Mouse (Mus musculus): ENCODE measurements at regions not wholly inside any gene's neighbourhood (a gene's known extent, or its start where the extent isn't known, plus 50 kb on each side); places are given as distances from the start of the nearest gene placed in this dataset.

- Histone ChIP-seq H3K27me3 (ENCODE audit: low read depth, poor library complexity, severe bottlenecking) (no peaks in the 10 kb centered on the region), H3K36me3 (no peaks in the 10 kb centered on the region), H3K27ac (replicated peaks) (0 out of 2 replicates have a peak overlapping the region, but pooled peaks have one; percentile 1), H3K4me3 (no peak overlapping the region), H3K4me1 (peaks cover 27% of the 10 kb centered on the region), H3K9me3 (replicated peaks) (no peaks in the 10 kb centered on the region)
- WGBS, result 57% methylated on average over 13 of the region's 13 CpGs
- DNase-seq (ENCODE audit: low spot score), result no peak
Measured at GRCm38 (mm10) chr4:83990126-83990989, 465.0 kb downstream of the Ccdc171 start.

- Histone ChIP-seq H3K4me3 (no peak overlapping the region), H3K9me3 (replicated peaks) (no peaks in the 10 kb centered on the region)
Measured at GRCm38 (mm10) chr4:83991195-83991594, 465.9 kb downstream of the Ccdc171 start.

DNA sequence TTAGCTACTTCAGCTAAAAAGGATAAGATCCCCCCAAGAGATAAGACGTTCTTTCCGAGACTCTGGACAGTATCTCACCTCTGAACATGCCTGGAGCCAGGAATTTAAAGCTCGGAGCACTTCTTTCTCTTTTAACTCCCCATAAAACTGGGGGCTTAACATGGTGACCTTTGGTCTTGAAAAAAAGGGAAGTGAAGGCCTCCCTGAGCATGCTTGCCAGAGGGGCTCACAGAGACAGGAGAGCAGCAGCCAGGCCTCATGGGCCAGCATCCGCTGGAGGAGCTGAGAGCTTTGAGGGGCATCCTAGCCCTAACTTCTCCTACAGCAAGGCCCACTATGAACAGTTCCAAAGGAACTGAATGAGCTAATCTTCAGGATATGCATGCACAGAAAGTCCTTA, 471.7 kb downstream of the Ccdc171 start:
- Histone ChIP-seq H3K4me3 (no peak overlapping the region), H3K27ac (replicated peaks) (no peak overlapping the region), H3K36me3 (no peaks in the 10 kb centered on the region), H3K27me3 (ENCODE audit: low read depth, poor library complexity, severe bottlenecking) (no peaks in the 10 kb centered on the region), H3K9me3 (replicated peaks) (no peaks in the 10 kb centered on the region), H3K4me1 (no peaks in the 10 kb centered on the region; the same call in 1 of the 2 replicates)
- no peak for DNase-seq (ENCODE audit: low spot score)
- WGBS, result 80% methylated on average over 4 of the region's 4 CpGs

More at GRCm38 (mm10) chr4:83991195-83991594, 465.9 kb downstream of the Ccdc171 start:
- peaks cover 27% of the 10 kb centered on the region for H3K4me1 ChIP-seq
- WGBS, result 27% methylated on average over 4 of the region's 4 CpGs
- H3K36me3 ChIP-seq, result no peaks in the 10 kb centered on the region
- H3K27me3 ChIP-seq (ENCODE audit: low read depth, poor library complexity, severe bottlenecking), result no peaks in the 10 kb centered on the region
- H3K27ac ChIP-seq (replicated peaks), result no peak overlapping the region
- DNase-seq (ENCODE audit: low spot score), result no peak

DNA sequence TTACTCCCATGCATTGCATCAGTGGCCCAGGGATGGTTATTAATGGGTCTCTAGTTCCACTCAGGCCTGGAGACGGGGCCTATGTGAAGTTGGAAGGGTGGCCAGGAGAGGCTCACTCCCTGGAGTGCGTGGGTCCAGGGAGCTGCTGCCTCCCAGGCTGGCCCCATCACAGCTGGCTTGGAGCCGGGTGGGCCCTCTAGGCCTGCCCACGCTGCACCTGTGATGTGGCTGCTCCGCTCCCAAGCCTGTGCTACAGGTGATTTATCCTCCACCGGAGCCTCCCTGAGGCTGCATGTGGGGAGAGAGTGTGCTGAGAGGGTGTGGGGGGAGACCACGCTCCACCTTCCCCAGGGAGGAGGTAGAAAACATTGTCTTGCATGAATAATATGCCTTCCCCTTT, 476.3 kb downstream of the Ccdc171 start:
- 93% methylated on average over 7 of the region's 7 CpGs for WGBS
- no peak for DNase-seq (ENCODE audit: low spot score)
- Histone ChIP-seq H3K9me3 (replicated peaks) (no peaks in the 10 kb centered on the region), H3K4me3 (no peak overlapping the region), H3K4me1 (peaks cover 8% of the 10 kb centered on the region), H3K27me3 (ENCODE audit: low read depth, poor library complexity, severe bottlenecking) (no peaks in the 10 kb centered on the region), H3K27ac (replicated peaks) (0 out of 2 replicates have a peak overlapping the region, but pooled peaks have one; percentile 2), H3K36me3 (no peaks in the 10 kb centered on the region)

DNA sequence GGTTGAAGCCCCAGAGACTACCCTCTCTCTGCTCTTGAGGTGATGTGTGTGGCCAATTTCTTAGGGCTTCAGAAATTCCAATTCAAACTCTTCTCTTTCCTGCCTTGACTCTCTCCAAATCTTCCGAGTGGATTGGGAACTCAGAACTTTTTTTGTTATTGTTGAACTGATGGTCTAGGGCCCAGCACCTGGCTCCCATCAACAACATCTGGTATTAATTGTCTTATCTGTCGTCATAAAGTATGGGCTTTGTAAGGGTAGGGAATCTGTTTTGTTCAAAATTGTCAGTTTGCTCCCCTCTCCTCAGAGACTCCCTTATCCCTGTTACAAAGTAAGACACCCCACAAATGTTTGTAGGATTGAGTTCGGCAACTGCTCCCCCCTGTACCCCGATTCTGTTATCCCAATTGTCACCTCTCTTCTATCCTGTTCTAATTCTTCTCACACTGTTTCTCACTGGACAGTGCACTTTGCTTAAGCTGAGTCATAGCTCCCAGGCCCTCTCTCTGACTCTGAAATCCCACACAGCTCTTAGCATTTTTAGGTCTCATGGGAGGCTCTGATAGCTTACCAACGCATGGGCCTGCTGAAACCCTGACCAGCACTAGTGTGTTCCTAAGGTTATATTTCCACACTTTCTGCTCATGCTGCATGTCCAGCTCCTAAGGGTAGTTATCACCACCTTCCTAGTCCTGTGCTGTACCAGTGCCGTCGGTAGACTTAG, 478.9 kb downstream of the Ccdc171 start:
- H3K36me3 ChIP-seq, result no peaks in the 10 kb centered on the region
- no peak overlapping the region for H3K4me3 ChIP-seq
- H3K27ac ChIP-seq (replicated peaks), result no peak overlapping the region
- H3K9me3 ChIP-seq (replicated peaks), result no peaks in the 10 kb centered on the region
- no peaks in the 10 kb centered on the region for H3K27me3 ChIP-seq (ENCODE audit: low read depth, poor library complexity, severe bottlenecking)
- peaks cover 8% of the 10 kb centered on the region for H3K4me1 ChIP-seq
- no peak for DNase-seq (ENCODE audit: low spot score)
- 81% methylated on average over 7 of the region's 7 CpGs for WGBS

DNA sequence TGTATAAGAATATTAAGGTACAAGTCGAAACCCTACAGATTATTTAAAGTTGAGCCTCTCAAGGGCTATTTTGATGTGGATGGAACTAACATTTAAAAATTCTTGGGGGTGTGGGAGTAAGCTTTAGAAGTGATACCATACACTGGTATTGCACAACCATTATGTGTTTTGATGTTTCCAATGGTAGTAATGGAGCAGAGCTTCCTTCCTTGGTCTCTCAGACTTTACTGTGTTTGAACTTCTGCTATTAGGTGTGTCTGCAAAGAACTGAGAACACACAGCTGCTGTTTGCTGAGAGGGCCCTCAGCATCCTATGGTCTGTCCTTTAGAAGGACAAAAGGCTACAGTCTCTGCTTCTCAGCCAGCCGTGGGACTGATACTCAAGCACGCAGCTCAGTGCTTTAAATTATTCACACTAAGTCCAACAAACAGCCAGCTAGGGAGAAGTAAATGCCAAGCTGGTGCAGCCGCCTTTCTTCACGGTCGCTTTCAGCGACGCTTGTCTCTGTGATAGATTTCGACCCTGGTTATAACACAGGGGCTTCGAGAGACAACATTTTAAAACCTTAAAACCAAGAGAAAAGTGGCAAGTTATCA, 479.5 kb downstream of the Ccdc171 start:
- 84% methylated on average over 10 of the region's 10 CpGs for WGBS
- H3K9me3 ChIP-seq (replicated peaks), result no peaks in the 10 kb centered on the region
- peaks cover 8% of the 10 kb centered on the region for H3K4me1 ChIP-seq
- 0 out of 2 replicates have a peak overlapping the region, but pooled peaks have one; percentile 10 for H3K27ac ChIP-seq (replicated peaks)
- no peak overlapping the region for H3K4me3 ChIP-seq
- no peaks in the 10 kb centered on the region for H3K27me3 ChIP-seq (ENCODE audit: low read depth, poor library complexity, severe bottlenecking)
- DNase-seq (ENCODE audit: low spot score), result no peak
- H3K36me3 ChIP-seq, result no peaks in the 10 kb centered on the region

DNA sequence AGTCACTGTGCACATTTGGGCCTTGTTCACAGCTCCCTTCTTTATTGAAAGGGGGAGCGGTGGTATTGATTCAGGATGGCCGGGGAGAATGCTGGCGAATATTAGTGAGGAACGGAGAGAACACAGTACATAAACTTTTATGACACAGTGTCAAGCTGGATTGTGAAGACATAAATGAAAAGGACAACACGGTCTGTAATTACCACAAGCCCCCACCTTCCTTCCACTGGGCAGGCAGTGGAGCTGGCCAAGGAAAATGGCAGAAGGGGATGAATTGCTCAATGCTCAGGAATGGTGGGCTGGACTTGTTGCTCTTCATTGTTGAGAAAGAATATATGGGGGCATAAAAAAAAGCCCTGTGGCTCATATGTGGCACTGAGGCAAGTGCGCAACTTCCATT, 486.6 kb downstream of the Ccdc171 start:
- Histone ChIP-seq H3K4me3 (no peak overlapping the region), H3K27me3 (ENCODE audit: low read depth, poor library complexity, severe bottlenecking) (no peaks in the 10 kb centered on the region), H3K9me3 (replicated peaks) (no peaks in the 10 kb centered on the region), H3K27ac (replicated peaks) (no peak overlapping the region), H3K36me3 (no peaks in the 10 kb centered on the region), H3K4me1 (no peaks in the 10 kb centered on the region)
- 97% methylated on average over 6 of the region's 6 CpGs for WGBS
- DNase-seq (ENCODE audit: low spot score), result no peak

GRCm38 (mm10) chr4:84015139-84015538, 489.8 kb downstream of the Ccdc171 start:
- H3K4me1 ChIP-seq, result peaks cover 5% of the 10 kb centered on the region

DNA sequence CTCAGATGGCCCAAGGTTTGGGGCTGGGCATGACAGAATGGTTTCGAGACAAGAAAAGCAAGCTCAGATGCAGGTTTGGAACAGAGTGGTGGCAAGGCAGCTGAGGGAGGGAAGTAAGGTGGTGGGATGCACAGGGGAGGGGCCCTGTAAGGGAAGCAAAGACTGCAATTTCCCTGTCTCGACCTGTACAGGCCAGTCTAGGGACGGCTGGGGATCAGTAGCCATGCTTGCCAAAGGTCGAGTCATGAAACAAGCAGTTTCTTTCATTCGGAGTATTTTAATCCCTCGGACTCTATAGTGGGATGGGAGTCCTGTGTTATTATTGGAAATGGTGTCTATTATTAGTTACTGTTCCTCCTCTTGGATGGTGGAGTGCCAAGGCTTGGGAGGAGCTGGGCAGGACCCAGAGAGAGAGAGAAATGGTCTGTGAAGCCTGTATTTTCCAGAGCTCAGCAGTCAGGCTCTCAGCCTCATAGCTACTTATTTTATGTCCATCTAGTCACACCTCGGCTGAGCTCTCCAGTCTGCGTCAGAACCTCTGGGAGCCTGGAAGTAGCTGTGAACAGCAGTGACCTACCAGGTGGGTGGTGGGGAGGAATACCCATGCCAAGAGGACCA, 490.3 kb downstream of the Ccdc171 start:
- Histone ChIP-seq H3K36me3 (no peaks in the 10 kb centered on the region), H3K4me3 (no peak overlapping the region), H3K27ac (replicated peaks) (no peak overlapping the region), H3K4me1 (peaks cover 5% of the 10 kb centered on the region), H3K9me3 (replicated peaks) (no peaks in the 10 kb centered on the region), H3K27me3 (ENCODE audit: low read depth, poor library complexity, severe bottlenecking) (no peaks in the 10 kb centered on the region)
- DNase-seq (ENCODE audit: low spot score), result no peak
- 84% methylated on average over 8 of the region's 8 CpGs for WGBS

More at GRCm38 (mm10) chr4:84015139-84015538, 489.8 kb downstream of the Ccdc171 start:
- 91% methylated on average over 4 of the region's 4 CpGs for WGBS
- Histone ChIP-seq H3K27me3 (ENCODE audit: low read depth, poor library complexity, severe bottlenecking) (no peaks in the 10 kb centered on the region), H3K27ac (replicated peaks) (no peak overlapping the region), H3K9me3 (replicated peaks) (no peaks in the 10 kb centered on the region), H3K4me3 (no peak overlapping the region), H3K36me3 (no peaks in the 10 kb centered on the region)
- no peak for DNase-seq (ENCODE audit: low spot score)

DNA sequence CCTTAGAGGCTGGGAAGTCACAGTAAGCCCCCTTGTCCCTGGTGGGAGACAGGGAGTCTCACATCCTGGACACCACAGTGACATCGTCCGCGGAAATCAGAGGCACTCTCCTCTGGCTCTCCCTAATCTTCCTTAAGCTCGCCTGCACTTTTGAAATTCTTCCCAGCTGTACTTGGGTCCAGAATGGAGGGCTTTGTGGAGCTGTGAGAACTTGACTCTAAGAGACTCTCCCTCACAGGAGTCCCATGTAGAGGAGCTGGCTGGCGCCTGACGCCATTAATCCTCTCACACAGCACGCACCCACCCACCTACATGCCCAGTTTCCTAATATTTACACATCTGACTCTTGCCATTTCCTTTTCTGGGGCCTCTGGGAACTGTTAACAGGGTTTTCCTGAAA, 492.8 kb downstream of the Ccdc171 start:
- H3K36me3 ChIP-seq, result no peaks in the 10 kb centered on the region
- no peaks in the 10 kb centered on the region for H3K27me3 ChIP-seq (ENCODE audit: low read depth, poor library complexity, severe bottlenecking)
- WGBS, result 69% methylated on average over 7 of the region's 7 CpGs
- peaks cover 5% of the 10 kb centered on the region for H3K4me1 ChIP-seq
- peak; percentile 18 for DNase-seq (ENCODE audit: low spot score)
- no peaks in the 10 kb centered on the region for H3K9me3 ChIP-seq (replicated peaks)
- H3K4me3 ChIP-seq, result no peak overlapping the region
- H3K27ac ChIP-seq (replicated peaks), result no peak overlapping the region; the same call in 1 of the 2 replicates

DNA sequence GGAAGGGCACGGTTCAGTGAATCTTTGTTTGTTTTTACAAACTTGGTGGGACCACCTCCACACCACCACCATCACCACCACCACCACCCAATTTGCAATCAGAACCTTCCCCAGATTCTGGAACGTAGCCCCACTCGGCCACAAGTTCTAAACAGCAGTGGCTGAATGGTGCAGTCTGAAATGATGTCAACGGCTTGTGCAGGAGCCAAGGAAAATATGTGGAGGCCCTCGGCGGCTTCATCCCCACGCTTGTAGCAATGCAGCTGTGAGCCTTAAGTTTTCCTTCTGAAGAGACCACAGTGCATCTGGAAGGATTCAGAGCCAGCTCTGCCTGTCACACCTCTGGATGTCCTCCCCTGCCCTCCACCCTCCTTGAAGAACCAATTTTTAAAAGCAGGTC, 493.4 kb downstream of the Ccdc171 start:
- no peaks in the 10 kb centered on the region for H3K27me3 ChIP-seq (ENCODE audit: low read depth, poor library complexity, severe bottlenecking)
- peaks cover 5% of the 10 kb centered on the region for H3K4me1 ChIP-seq
- H3K4me3 ChIP-seq, result no peak overlapping the region
- H3K9me3 ChIP-seq (replicated peaks), result no peaks in the 10 kb centered on the region
- 82% methylated on average over 7 of the region's 7 CpGs for WGBS
- H3K36me3 ChIP-seq, result no peaks in the 10 kb centered on the region
- H3K27ac ChIP-seq (replicated peaks), result no peak overlapping the region
- DNase-seq (ENCODE audit: low spot score), result no peak

DNA sequence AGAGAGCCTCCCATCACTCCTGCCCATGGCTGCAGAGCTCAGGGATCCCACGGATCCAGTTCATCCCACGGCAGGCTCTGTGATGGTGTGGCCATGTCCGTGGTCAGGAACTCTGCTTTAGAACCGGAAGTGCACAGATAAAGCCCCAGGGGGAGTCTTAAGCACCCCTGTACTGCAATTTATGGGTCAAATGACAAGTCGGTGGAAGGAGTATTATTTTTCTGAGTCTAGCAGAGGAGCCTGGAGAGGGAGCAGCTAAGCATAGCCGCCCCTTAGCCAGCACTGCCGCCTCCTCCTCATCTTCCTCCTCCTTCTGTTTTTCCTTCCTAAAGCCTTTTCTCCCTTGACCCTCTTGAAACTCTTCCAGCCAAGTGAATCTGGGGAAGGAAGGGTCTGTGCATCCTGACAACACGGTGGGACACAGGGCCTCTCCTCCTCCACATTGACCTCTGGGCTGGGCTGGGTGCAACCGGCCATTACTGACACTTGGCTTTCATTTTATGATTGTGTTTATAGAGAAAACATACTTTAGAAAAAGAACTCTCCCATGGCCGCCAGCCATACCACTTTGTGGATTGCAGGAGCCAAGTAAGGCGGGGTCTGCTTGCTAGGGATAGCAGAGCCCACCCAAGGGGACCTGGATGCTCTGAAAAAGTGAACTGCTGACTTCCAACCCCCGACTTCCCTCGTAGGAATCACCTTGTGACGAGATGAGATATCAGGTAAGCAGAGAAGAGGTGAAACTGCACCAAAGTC, 494.3 kb downstream of the Ccdc171 start:
- DNase-seq (ENCODE audit: low spot score), result no peak
- 84% methylated on average over 14 of the region's 14 CpGs for WGBS
- H3K4me3 ChIP-seq, result no peak overlapping the region
- no peak overlapping the region for H3K27ac ChIP-seq (replicated peaks)
- H3K27me3 ChIP-seq (ENCODE audit: low read depth, poor library complexity, severe bottlenecking), result no peaks in the 10 kb centered on the region
- no peaks in the 10 kb centered on the region for H3K36me3 ChIP-seq
- peaks cover 5% of the 10 kb centered on the region for H3K4me1 ChIP-seq
- no peaks in the 10 kb centered on the region for H3K9me3 ChIP-seq (replicated peaks)

Data from midbrain, embryonic 10.5 days (tissue).